Mouse (Mus musculus): ENCODE data around the gene S100a5.

- TF ChIP-seq CTCF (IDR thresholded peaks at IDR 0.05; ENCODE audit: extremely low read depth, insufficient read depth, low read length) (no peak), POLR2A (IDR thresholded peaks at IDR 0.05; ENCODE audit: extremely low read depth, insufficient read depth, low read length) (no peak)
These were observed 6.7 kb upstream of the S100a5 start, which contains the start of gene Gm42674 for GRCm38 (mm10) chr3:90601486-90602110.
